Mouse (Mus musculus): ENCODE data around the gene Acat3. TPM values are rescaled to one million over a fixed set of nuclear protein-coding genes. Genes with fewer than 3 reads are reported as not detected.

Acat3 gene
- polyA plus RNA-seq, 2 experiments from 2014 or later: 0.93 TPM; not detected in 1

Other genes starting within 250 kb of the Acat3 start
- gene Igf2r, start 170.9 kb downstream of the Acat3 start, polyA plus RNA-seq (2017; shearing (Covaris generic)): 10 to 100 TPM; 23.9 to 33.2 TPM
- gene Mas1, start 72.5 kb downstream of the Acat3 start, polyA plus RNA-seq (2017; shearing (Covaris generic)): under 1 TPM in 1 of 2 experiments, not detected in 1; 0.26 TPM
- gene Mrgprh, start 64.6 kb downstream of the Acat3 start, polyA plus RNA-seq (2017; shearing (Covaris generic)): not detected
- gene Pnldc1, start 30.4 kb downstream of the Acat3 start, polyA plus RNA-seq (2017; shearing (Covaris generic)): 1 to 10 TPM in 1 of 2 experiments, under 1 TPM in 1; 0.62 to 1.2 TPM
- gene Tcp1, start 24.9 kb downstream of the Acat3 start, polyA plus RNA-seq (2017; shearing (Covaris generic)): 100 to 1,000 TPM; 259 to 267 TPM
- gene Mrpl18, start 24.3 kb downstream of the Acat3 start, polyA plus RNA-seq (2017; shearing (Covaris generic)): 100 to 1,000 TPM; 209 to 240 TPM
- gene Acat2, start 20.1 kb upstream of the Acat3 start, polyA plus RNA-seq (2017; shearing (Covaris generic)): 10 to 100 TPM; 38.5 to 40.3 TPM
- 100 to 1,000 TPM; 110 to 181 TPM for gene Wtap, start 53.6 kb upstream of the Acat3 start, polyA plus RNA-seq (2017; shearing (Covaris generic))
- 10 to 100 TPM; 62.4 to 64.0 TPM for gene Sod2, start 66.2 kb upstream of the Acat3 start, polyA plus RNA-seq (2017; shearing (Covaris generic))
- not detected for gene Gpr31b, start 111.7 kb upstream of the Acat3 start, polyA plus RNA-seq (2017; shearing (Covaris generic))
- not detected for gene Tcp10b, start 120.5 kb upstream of the Acat3 start, polyA plus RNA-seq (2017; shearing (Covaris generic))
- gene Unc93a, start 191.2 kb upstream of the Acat3 start, polyA plus RNA-seq (2017; shearing (Covaris generic)): not detected